Mouse (Mus musculus) cerebellum, adult 2 months (tissue): Measurements from ENCODE around the gene Gm5475. TPM values are rescaled to one million over a fixed set of nuclear protein-coding genes. Genes with fewer than 3 reads are reported as not detected.
"Not testable (repeated sequence)": the region's sequence is repeated elsewhere in the genome, so short reads cannot be mapped to it uniquely, and the experiment has no call there.

ENCODE experiments used
- DNase-seq, 2 experiments: peaks; one replicate each; pipeline ENCODE4 v3.0.0; 2021
- H3K27ac ChIP-seq: fragments of 200-500 bp; 2 replicates; pipeline ENCODE4 v1.5.1; 2012; ENCODE audit warnings: low read length, control low read depth, inconsistent platforms; ENCODE audit not compliant: insufficient read depth
- H3K27me3 ChIP-seq: fragments of 200-500 bp; 2 replicates; pipeline ENCODE4 v1.6.1; 2012; ENCODE audit warnings: inconsistent platforms, mild to moderate bottlenecking, low read length, moderate library complexity; ENCODE audit not compliant: control insufficient read depth, insufficient read depth
- H3K4me1 ChIP-seq: fragments of 200-500 bp; 2 replicates; pipeline ENCODE4 v1.6.1; 2011; ENCODE audit warnings: low read length; ENCODE audit not compliant: control insufficient read depth, insufficient read depth
- H3K4me3 ChIP-seq: fragments of 200-500 bp; replicated peaks from 2 replicates; pipeline ENCODE3; 2011; ENCODE audit warnings: mild to moderate bottlenecking, low read depth, low read length, control low read depth; ENCODE audit not compliant: insufficient read depth
- CTCF ChIP-seq: fragments of 200-500 bp; IDR thresholded peaks from 2 replicates; pipeline ENCODE4 v1.5.1; 2011; ENCODE audit warnings: low read depth, mild to moderate bottlenecking, control low read depth, low read length, moderate library complexity, borderline replicate concordance; ENCODE audit not compliant: insufficient read depth
- POLR2A ChIP-seq: fragments of 200-500 bp; IDR thresholded peaks from 2 replicates; pipeline ENCODE4 v1.6.1; 2011; ENCODE audit warnings: low read length, control low read depth, borderline replicate concordance; ENCODE audit not compliant: insufficient read depth
- WGBS: fragments of 180-500 bp; shearing (Covaris S2); methylation state at CpG from one replicate; pipeline ENCODE4 v1.1.7; 2018; 5-methylcytosine and 5-hydroxymethylcytosine counted together
- polyA plus RNA-seq: library from polyadenylated mRNA; depleted of rRNA; stranded (reverse); fragments of >200 nt; gene quantifications from 2 replicates; pipeline ENCODE4 v1.2.3, GENCODE M21; 2012; rRNA removed

Gm5475 gene
- not detected in 2 replicates for polyA plus RNA-seq

DNA sequence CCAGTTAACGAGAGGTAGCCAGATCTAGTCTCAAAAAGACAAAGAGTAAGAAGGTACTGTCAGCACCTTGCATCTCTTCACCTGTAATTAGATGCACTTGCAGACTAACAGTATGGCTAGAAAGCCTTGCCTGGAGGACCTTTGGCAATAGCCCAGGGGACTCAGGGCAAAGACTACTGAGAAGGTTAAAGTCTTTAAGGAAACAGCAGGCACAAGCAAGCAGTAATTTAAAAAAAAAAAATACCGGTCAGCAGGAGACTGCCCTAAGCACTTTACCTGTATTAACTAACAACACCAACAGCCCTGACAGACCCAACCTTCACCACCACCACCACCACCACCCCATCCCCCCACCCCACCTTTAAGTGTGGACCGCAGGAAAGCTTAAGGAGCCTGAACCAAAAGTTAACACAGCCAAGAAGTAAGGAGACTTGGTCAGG lies at the start of gene Gm5475:
Gene Gm5475 (plus strand): TSS at position 390 of the 440 bp plus-strand sequence.
- Histone ChIP-seq H3K4me3 (peak within 1 kb of the TSS; percentile 99), H3K4me1 (peaks cover 12% of the 10 kb centered on the region)
- 19% methylated on average over 3 of the region's 3 CpGs for WGBS
- H3K27me3 ChIP-seq, DNase-seq, H3K27ac ChIP-seq: not testable (repeated sequence)

DNA sequence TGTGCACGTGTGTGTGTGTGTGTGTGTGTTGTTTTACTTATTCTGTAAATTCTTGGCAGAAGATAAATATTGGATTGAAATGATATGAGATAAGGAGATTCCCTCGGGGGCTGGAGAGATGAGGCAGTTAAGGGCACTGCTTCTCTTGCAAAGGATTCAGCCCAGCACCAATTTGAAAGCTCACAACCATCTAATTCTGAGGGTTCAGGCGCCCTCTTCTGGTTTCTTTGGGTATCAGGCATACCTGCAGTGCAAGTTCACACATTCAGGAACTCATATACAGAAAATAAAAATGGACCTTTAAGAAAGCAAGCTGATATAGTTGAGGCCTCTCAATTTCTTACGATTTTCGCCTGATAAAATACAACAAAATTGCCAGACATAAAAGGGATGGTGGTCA lies 46.9 kb upstream of the Gm5475 start:
- no peaks in the 10 kb centered on the region for H3K27me3 ChIP-seq
- H3K4me1 ChIP-seq = no peaks in the 10 kb centered on the region; the same call in 1 of the 2 replicates
- no peak for TF ChIP-seq POLR2A
- TF ChIP-seq CTCF = peak; percentile 41
- H3K27ac ChIP-seq = no peak overlapping the region
- DNase-seq = peak; percentile 54 to 59
- WGBS = 40% methylated on average over 5 of the region's 5 CpGs
- H3K4me3 ChIP-seq = no peak overlapping the region

DNA sequence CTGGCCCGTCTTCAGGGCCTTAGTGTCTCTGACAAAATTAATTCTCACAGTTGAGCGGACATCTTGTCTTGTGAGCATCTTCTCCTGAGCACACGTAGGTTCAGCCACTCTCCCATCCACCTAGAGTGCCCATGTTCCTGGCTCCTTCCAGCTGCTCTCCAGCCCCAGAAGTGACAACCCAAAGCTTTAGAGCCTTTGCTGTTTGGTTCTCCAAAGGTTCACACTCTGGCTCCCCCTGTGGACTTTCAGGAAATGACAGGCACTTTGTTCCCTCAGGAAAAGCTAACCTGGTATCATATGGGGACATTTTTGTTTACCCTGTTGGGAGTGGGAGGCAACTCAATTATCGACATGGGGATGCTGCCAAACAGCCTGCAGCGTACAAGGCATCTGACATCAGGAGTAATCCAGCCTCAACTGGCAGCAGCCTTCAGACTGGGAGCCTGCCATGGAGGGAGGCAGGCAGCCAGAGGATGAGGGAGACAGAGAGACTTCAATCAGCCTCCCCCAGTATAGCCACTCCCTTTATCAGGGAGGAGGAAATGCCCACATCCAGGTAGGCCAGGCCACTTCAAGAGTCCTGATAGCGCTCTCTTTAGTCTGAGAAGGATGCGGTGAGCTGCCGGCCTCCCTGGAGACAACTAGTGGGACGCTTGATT lies 44.0 kb upstream of the Gm5475 start:
- not testable (repeated sequence) for DNase-seq, H3K4me1 ChIP-seq, H3K4me3 ChIP-seq, H3K27ac ChIP-seq, H3K27me3 ChIP-seq
- 25% methylated on average over 4 of the region's 9 CpGs for WGBS

DNA sequence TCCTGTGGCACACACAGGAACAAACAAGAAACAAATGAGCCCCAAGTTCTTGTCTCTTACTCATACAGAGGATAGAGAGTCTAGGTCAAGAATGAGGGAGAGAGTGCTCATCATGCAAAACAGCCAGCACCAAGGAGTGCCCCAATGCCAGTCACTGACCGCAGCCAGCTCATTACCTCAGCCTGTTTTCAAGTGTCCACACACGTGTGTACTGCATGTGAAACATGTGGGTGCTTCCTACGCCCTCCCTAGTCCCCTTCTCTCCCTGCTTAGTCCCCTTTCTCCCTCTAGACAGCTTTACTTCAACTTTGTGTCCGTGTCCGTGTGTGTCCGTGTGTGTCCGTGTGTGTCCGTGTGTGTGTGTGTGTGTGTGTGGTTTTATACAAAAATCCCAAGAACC lies 42.3 kb upstream of the Gm5475 start:
- 88% methylated on average over 8 of the region's 8 CpGs for WGBS

GRCm38 (mm10) chr15:100380104-100380503 lies 41.8 kb upstream of the Gm5475 start:
- WGBS = 44% methylated on average over 2 of the region's 2 CpGs
- H3K27ac ChIP-seq = no peak overlapping the region
- no peak for DNase-seq
- H3K27me3 ChIP-seq = no peaks in the 10 kb centered on the region
- no peak overlapping the region for H3K4me3 ChIP-seq
- no peaks in the 10 kb centered on the region; the same call in 1 of the 2 replicates for H3K4me1 ChIP-seq
- TF ChIP-seq CTCF = no peak
- TF ChIP-seq POLR2A = no peak

More for the DNA sequence above, 42.3 kb upstream of the Gm5475 start:
- no peak overlapping the region for H3K4me3 ChIP-seq
- H3K27me3 ChIP-seq = no peaks in the 10 kb centered on the region
- no peaks in the 10 kb centered on the region; the same call in 1 of the 2 replicates for H3K4me1 ChIP-seq
- TF ChIP-seq CTCF (no peak), POLR2A (no peak)
- no peak for DNase-seq
- H3K27ac ChIP-seq = no peak overlapping the region

DNA sequence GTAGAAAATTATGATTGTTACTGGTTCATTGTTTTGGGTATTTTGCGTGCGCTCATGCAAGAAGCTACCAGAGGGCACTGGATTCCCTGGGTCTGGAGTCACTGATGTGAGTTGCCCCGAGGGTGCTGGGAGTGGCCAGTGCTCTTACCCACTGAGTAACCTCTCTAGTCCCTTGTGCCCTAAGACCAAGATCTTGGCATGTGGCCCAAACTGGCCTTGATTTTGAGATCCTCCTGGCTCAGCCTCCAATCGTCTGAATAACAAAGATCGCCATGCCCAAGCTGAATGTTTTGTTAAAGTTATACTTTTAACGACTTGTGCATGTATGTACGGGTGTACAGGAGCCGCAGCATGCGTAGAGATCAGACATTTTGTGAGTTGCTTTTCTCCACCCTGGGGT lies 36.2 kb upstream of the Gm5475 start:
- Histone ChIP-seq H3K27ac (no peak overlapping the region), H3K4me1 (no peaks in the 10 kb centered on the region), H3K4me3 (no peak overlapping the region), H3K27me3 (no peaks in the 10 kb centered on the region)
- DNase-seq = no peak
- WGBS = 89% methylated on average over 9 of the region's 9 CpGs
- TF ChIP-seq POLR2A = no peak
- TF ChIP-seq CTCF = no peak

GRCm38 (mm10) chr15:100387544-100388223 lies 34.3 kb upstream of the Gm5475 start:
- TF ChIP-seq POLR2A (no peak), CTCF (no peak)
- 94% methylated on average over 17 of the region's 17 CpGs for WGBS
- Histone ChIP-seq H3K4me3 (no peak overlapping the region), H3K27ac (no peak overlapping the region), H3K27me3 (no peaks in the 10 kb centered on the region), H3K4me1 (no peaks in the 10 kb centered on the region)
- DNase-seq = no peak

- TF ChIP-seq CTCF = no peak
- TF ChIP-seq POLR2A = no peak
- no peaks in the 10 kb centered on the region for H3K4me1 ChIP-seq
- no peak for DNase-seq
Measured at GRCm38 (mm10) chr15:100388224-100388835, 33.6 kb upstream of the Gm5475 start.

More at GRCm38 (mm10) chr15:100388224-100388835, 33.6 kb upstream of the Gm5475 start:
- no peaks in the 10 kb centered on the region for H3K27me3 ChIP-seq
- no peak overlapping the region for H3K4me3 ChIP-seq
- WGBS = 84% methylated on average over 16 of the region's 16 CpGs
- H3K27ac ChIP-seq = no peak overlapping the region
